Mouse (Mus musculus): ENCODE measurements around the gene Vmn2r38.
"Not testable (repeated sequence)": the region's sequence is repeated elsewhere in the genome, so short reads cannot be mapped to it uniquely, and the experiment has no call there.

DNA sequence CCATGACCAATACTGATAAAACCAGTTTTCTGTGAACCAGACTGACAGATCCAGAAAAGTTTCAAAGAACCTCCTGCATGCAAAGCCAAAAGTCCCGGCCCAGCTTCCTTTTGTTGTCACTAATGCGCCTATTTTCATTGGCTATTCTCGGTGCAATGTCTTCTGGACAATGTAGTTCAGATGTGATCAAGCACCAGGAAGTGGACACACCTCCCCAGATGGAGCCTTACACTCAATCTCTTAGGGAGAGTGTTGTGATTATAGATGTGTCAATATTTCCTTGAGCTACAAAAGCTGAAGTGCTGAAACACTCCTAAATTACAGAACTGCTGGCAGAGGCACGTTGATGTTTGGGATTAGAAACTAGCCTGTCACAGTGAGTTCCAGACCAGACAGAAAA lies 32.3 kb downstream of the Vmn2r38 start:
- TF ChIP-seq POLR2A (IDR thresholded peaks at IDR 0.05; ENCODE audit: low read depth, low read length); CTCF (IDR thresholded peaks at IDR 0.05; ENCODE audit: extremely low read depth, insufficient read depth, insufficient read length, insufficient replicate concordance): not testable (repeated sequence)
